Mouse (Mus musculus) testis, adult 2 months (tissue): ENCODE results near the gene Yipf3. TPM values are rescaled to one million over a fixed set of nuclear protein-coding genes. Genes with fewer than 3 reads are reported as not detected.

Experiments used
- H3K27ac ChIP-seq: fragments of 200-500 bp; 2 replicates; pipeline ENCODE4 v1.5.1; 2012; ENCODE audit warnings: low read depth, low read length; ENCODE audit not compliant: control insufficient read depth, insufficient read depth
- H3K27me3 ChIP-seq: fragments of 200-500 bp; 2 replicates; pipeline ENCODE4 v1.6.1; 2012; ENCODE audit warnings: mild to moderate bottlenecking, low read length, moderate library complexity; ENCODE audit not compliant: control insufficient read depth, insufficient read depth
- H3K36me3 ChIP-seq: fragments of 200-500 bp; 2 replicates; pipeline ENCODE4 v1.6.1; 2012; ENCODE audit warnings: mild to moderate bottlenecking, low read length; ENCODE audit not compliant: control insufficient read depth, insufficient read depth
- H3K4me1 ChIP-seq: fragments of 200-500 bp; 2 replicates; pipeline ENCODE4 v1.6.1; 2012; ENCODE audit warnings: low read length; ENCODE audit not compliant: control insufficient read depth, insufficient read depth
- H3K4me3 ChIP-seq: fragments of 200-500 bp; 2 replicates; pipeline ENCODE4 v1.5.1; 2012; ENCODE audit warnings: low read depth, mild to moderate bottlenecking, low read length, moderate library complexity, mixed read lengths; ENCODE audit not compliant: control insufficient read depth
- CTCF ChIP-seq: fragments of 200-500 bp; IDR thresholded peaks from 2 replicates; pipeline ENCODE4 v1.5.1; 2012; ENCODE audit warnings: low read depth, mild to moderate bottlenecking, inconsistent platforms, low read length, moderate library complexity; ENCODE audit not compliant: control insufficient read depth, insufficient read depth, insufficient replicate concordance
- POLR2A ChIP-seq: fragments of 200-500 bp; IDR thresholded peaks from 2 replicates; pipeline ENCODE4 v1.6.1; 2012; ENCODE audit warnings: low read depth, mild to moderate bottlenecking, inconsistent platforms, low read length, moderate library complexity; ENCODE audit not compliant: control insufficient read depth
- polyA plus RNA-seq: library from polyadenylated mRNA; depleted of rRNA; stranded (reverse); fragments of >200 nt; gene quantifications from 2 replicates; pipeline ENCODE4 v1.2.3, GENCODE M21; 2012

The Yipf3 gene
- polyA plus RNA-seq, 1 experiment = 75.4 TPM

- Histone ChIP-seq H3K4me1 (peaks cover 13% of the 10 kb centered on the region), H3K27ac (no peak overlapping the region), H3K4me3 (no peak overlapping the region), H3K27me3 (no peaks in the 10 kb centered on the region), H3K36me3 (no peaks in the 10 kb centered on the region)
- TF ChIP-seq CTCF = no peak
- no peak for TF ChIP-seq POLR2A
Measured at GRCm38 (mm10) chr17:46284653-46285052, 36.8 kb downstream of the Yipf3 start.

- Histone ChIP-seq H3K27ac (no peak overlapping the region), H3K4me1 (peaks cover 13% of the 10 kb centered on the region), H3K36me3 (no peaks in the 10 kb centered on the region), H3K27me3 (no peaks in the 10 kb centered on the region), H3K4me3 (no peak overlapping the region)
- TF ChIP-seq POLR2A = no peak
- TF ChIP-seq CTCF = no peak
Measured at GRCm38 (mm10) chr17:46285407-46285806, 37.5 kb downstream of the Yipf3 start.

- Histone ChIP-seq H3K27ac (no peak overlapping the region), H3K4me3 (no peak overlapping the region), H3K4me1 (peaks cover 8% of the 10 kb centered on the region), H3K27me3 (no peaks in the 10 kb centered on the region), H3K36me3 (no peaks in the 10 kb centered on the region)
- no peak for TF ChIP-seq POLR2A
- TF ChIP-seq CTCF = no peak
Measured at GRCm38 (mm10) chr17:46287678-46288095, 39.8 kb downstream of the Yipf3 start.

GRCm38 (mm10) chr17:46296601-46297000 lies 48.7 kb downstream of the Yipf3 start:
- Histone ChIP-seq H3K27me3 (peaks cover 3% of the 10 kb centered on the region; the same call in 1 of the 2 replicates), H3K36me3 (no peaks in the 10 kb centered on the region), H3K4me1 (peaks cover 15% of the 10 kb centered on the region), H3K4me3 (no peak overlapping the region), H3K27ac (no peak overlapping the region)
- TF ChIP-seq CTCF = no peak
- TF ChIP-seq POLR2A = no peak

- Histone ChIP-seq H3K27me3 (peaks cover 3% of the 10 kb centered on the region; the same call in 1 of the 2 replicates), H3K4me3 (no peak overlapping the region), H3K27ac (no peak overlapping the region), H3K4me1 (peaks cover 15% of the 10 kb centered on the region), H3K36me3 (no peaks in the 10 kb centered on the region)
- TF ChIP-seq POLR2A = no peak
- TF ChIP-seq CTCF = no peak
Measured at GRCm38 (mm10) chr17:46297028-46297363, 49.1 kb downstream of the Yipf3 start.

GRCm38 (mm10) chr17:46297364-46298219 lies 49.7 kb downstream of the Yipf3 start, which contains the start of gene Dlk2:
Gene Dlk2 (plus strand): TSS chr17:46297421.
- H3K4me3 ChIP-seq = peak within 1 kb of the TSS; percentile 25
- no peaks in the 10 kb centered on the region for H3K36me3 ChIP-seq
- H3K27me3 ChIP-seq = peaks cover 3% of the 10 kb centered on the region; the same call in 1 of the 2 replicates
- TF ChIP-seq CTCF (no peak), POLR2A (no peak)
- peaks cover 15% of the 10 kb centered on the region for H3K4me1 ChIP-seq
- H3K27ac ChIP-seq = no peak within 1 kb of the TSS

- H3K36me3 ChIP-seq = no peaks in the 10 kb centered on the region
- TF ChIP-seq POLR2A (no peak), CTCF (peak; percentile 83)
- no peak overlapping the region for H3K27ac ChIP-seq
- H3K4me1 ChIP-seq = peaks cover 15% of the 10 kb centered on the region
- H3K4me3 ChIP-seq = peak overlapping the region; percentile 14
- H3K27me3 ChIP-seq = peaks cover 3% of the 10 kb centered on the region; the same call in 1 of the 2 replicates
Measured at GRCm38 (mm10) chr17:46298220-46298913, 50.5 kb downstream of the Yipf3 start.
